Mouse (Mus musculus): ENCODE results near the gene Pmepa1. TPM values are rescaled to one million over a fixed set of nuclear protein-coding genes. Genes with fewer than 3 reads are reported as not detected.

Gene Pmepa1
- total RNA-seq, 2 experiments from 2014 or later, result 28.6 to 35.0 TPM

Other genes with a start within 250 kb of the Pmepa1 start
- gene Ctcfl, start 157.0 kb downstream of the Pmepa1 start, total RNA-seq (2021), result not detected
- not detected for gene Pck1, start 123.5 kb downstream of the Pmepa1 start, total RNA-seq (2021)
- gene Zbp1, start 57.6 kb downstream of the Pmepa1 start, total RNA-seq (2021), result not detected
- gene 1700021F07Rik, start 246.1 kb upstream of the Pmepa1 start, total RNA-seq (2021), result not detected

Measured in layer of hippocampus, postnatal 14 days (tissue).